Mouse (Mus musculus) left cerebral cortex, postnatal 36 days (tissue): Measurements from ENCODE around the gene Wipf3. TPM values are rescaled to one million over a fixed set of nuclear protein-coding genes. Genes with fewer than 3 reads are reported as not detected.

Experiments
- total RNA-seq, 2 experiments: library from RNA; stranded (reverse); gene quantifications; 2 replicates each; pipeline ENCODE4 v1.2.3; 2021

The Wipf3 gene
- total RNA-seq, 2 experiments from 2014 or later = 72.1 to 106 TPM

Other genes starting within 250 kb of the Wipf3 start
- gene Prr15, start 103.8 kb upstream of the Wipf3 start, total RNA-seq = 1 to 10 TPM; 1.4 to 1.8 TPM
- gene Scrn1, start 136.9 kb downstream of the Wipf3 start, total RNA-seq = 100 to 1,000 TPM; 145 to 155 TPM
- 10 to 100 TPM; 12.3 to 12.6 TPM for gene Plekha8, start 165.5 kb downstream of the Wipf3 start, total RNA-seq
- gene Fkbp14, start 167.7 kb downstream of the Wipf3 start, total RNA-seq = 1 to 10 TPM; 7.3 to 9.9 TPM